Mouse (Mus musculus): ENCODE results near the gene Rnf43. TPM values are rescaled to one million over a fixed set of nuclear protein-coding genes. Genes with fewer than 3 reads are reported as not detected.

Rnf43 gene
- polyA plus RNA-seq, 1 experiment from 2014 or later, result 5.5 TPM

GRCm38 (mm10) chr11:87725515-87725914, 63.0 kb downstream of the Rnf43 start:
- H3K27ac ChIP-seq, result no peak overlapping the region
- DNase-seq (ENCODE audit: low spot score) (no peak), ATAC-seq (replicated peaks; ENCODE audit: low FRiP score, low read depth) (no peak)
- no peak overlapping the region for H3K9ac ChIP-seq (ENCODE audit: low read depth, low read length)
- H3K36me3 ChIP-seq (ENCODE audit: insufficient read depth, low read length), result no peaks in the 10 kb centered on the region
- TF ChIP-seq CTCF (IDR thresholded peaks at IDR 0.05; ENCODE audit: low read depth), result no peak
- no peaks in the 10 kb centered on the region for H3K27me3 ChIP-seq (ENCODE audit: insufficient read depth, low read length)
- H3K4me2 ChIP-seq (ENCODE audit: low read length), result no peak overlapping the region
- no peaks in the 10 kb centered on the region for H3K9me3 ChIP-seq (replicated peaks; ENCODE audit: low read length)
- H3K4me3 ChIP-seq (replicated peaks; ENCODE audit: low read depth, low read length), result no peak overlapping the region
- no peaks in the 10 kb centered on the region for H3K4me1 ChIP-seq (replicated peaks; ENCODE audit: insufficient read depth, low read length)

DNA sequence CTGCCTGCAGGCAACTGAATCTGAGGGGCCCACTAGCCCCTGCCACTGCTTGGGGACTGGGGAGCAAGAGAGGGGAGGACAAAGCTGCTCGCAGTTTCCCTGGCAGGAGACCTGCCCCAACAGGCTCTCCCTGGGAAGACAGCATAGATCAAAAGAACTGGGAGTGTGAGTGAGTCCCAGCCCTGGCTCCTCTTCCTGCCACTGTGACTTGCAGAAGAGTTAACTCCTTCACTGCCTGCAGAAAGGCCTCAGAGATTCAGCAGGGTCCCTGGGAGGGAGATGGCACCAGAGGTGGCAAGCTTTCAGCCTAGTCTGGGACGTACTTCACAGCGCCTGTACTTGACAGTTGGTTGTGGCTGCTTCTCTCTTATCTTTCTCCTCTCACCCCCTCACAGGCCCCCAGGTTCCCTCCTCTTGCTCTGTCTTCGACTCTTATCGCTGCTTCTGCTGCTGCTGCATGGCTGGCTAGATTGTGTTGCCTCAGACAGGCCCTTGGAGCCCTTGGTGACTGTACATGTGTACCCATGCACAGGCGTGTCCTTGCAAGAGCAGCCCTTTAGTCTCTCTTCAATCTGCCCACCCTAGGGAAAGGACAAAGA, 63.5 kb downstream of the Rnf43 start:
- Histone ChIP-seq H3K27ac (no peak overlapping the region), H3K9me3 (replicated peaks; ENCODE audit: low read length) (no peaks in the 10 kb centered on the region), H3K9ac (ENCODE audit: low read depth, low read length) (no peak overlapping the region), H3K4me3 (replicated peaks; ENCODE audit: low read depth, low read length) (no peak overlapping the region), H3K36me3 (ENCODE audit: insufficient read depth, low read length) (no peaks in the 10 kb centered on the region), H3K27me3 (ENCODE audit: insufficient read depth, low read length) (no peaks in the 10 kb centered on the region), H3K4me2 (ENCODE audit: low read length) (no peak overlapping the region), H3K4me1 (replicated peaks; ENCODE audit: insufficient read depth, low read length) (no peaks in the 10 kb centered on the region)
- DNase-seq (ENCODE audit: low spot score) (peak; percentile 73), ATAC-seq (replicated peaks; ENCODE audit: low FRiP score, low read depth) (peak; percentile 68; the same call in 1 of the 2 replicates)
- WGBS, result 22% methylated on average over 6 of the region's 6 CpGs
- TF ChIP-seq CTCF (IDR thresholded peaks at IDR 0.05; ENCODE audit: low read depth), result no peak

GRCm38 (mm10) chr11:87727021-87727420, 64.5 kb downstream of the Rnf43 start:
- no peaks in the 10 kb centered on the region for H3K4me1 ChIP-seq (replicated peaks; ENCODE audit: insufficient read depth, low read length)
- DNase-seq (ENCODE audit: low spot score), result no peak
- H3K27me3 ChIP-seq (ENCODE audit: insufficient read depth, low read length), result no peaks in the 10 kb centered on the region
- no peak overlapping the region for H3K4me2 ChIP-seq (ENCODE audit: low read length)
- H3K36me3 ChIP-seq (ENCODE audit: insufficient read depth, low read length), result no peaks in the 10 kb centered on the region
- H3K9ac ChIP-seq (ENCODE audit: low read depth, low read length), result no peak overlapping the region
- WGBS, result 73% methylated on average over 11 of the region's 11 CpGs
- ATAC-seq (replicated peaks; ENCODE audit: low FRiP score, low read depth), result no peak
- TF ChIP-seq CTCF (IDR thresholded peaks at IDR 0.05; ENCODE audit: low read depth), result no peak
- H3K9me3 ChIP-seq (replicated peaks; ENCODE audit: low read length), result no peaks in the 10 kb centered on the region
- no peak overlapping the region for H3K4me3 ChIP-seq (replicated peaks; ENCODE audit: low read depth, low read length)
- no peak overlapping the region for H3K27ac ChIP-seq

GRCm38 (mm10) chr11:87727471-87727870, 64.9 kb downstream of the Rnf43 start:
- no peaks in the 10 kb centered on the region for H3K4me1 ChIP-seq (replicated peaks; ENCODE audit: insufficient read depth, low read length)
- no peak for ATAC-seq (replicated peaks; ENCODE audit: low FRiP score, low read depth)
- H3K4me2 ChIP-seq (ENCODE audit: low read length), result no peak overlapping the region
- H3K9me3 ChIP-seq (replicated peaks; ENCODE audit: low read length), result no peaks in the 10 kb centered on the region
- TF ChIP-seq CTCF (IDR thresholded peaks at IDR 0.05; ENCODE audit: low read depth), result no peak
- no peak overlapping the region for H3K27ac ChIP-seq
- no peak overlapping the region for H3K9ac ChIP-seq (ENCODE audit: low read depth, low read length)
- WGBS, result 67% methylated on average over 4 of the region's 4 CpGs
- no peak for DNase-seq (ENCODE audit: low spot score)
- H3K4me3 ChIP-seq (replicated peaks; ENCODE audit: low read depth, low read length), result no peak overlapping the region
- no peaks in the 10 kb centered on the region for H3K27me3 ChIP-seq (ENCODE audit: insufficient read depth, low read length)
- H3K36me3 ChIP-seq (ENCODE audit: insufficient read depth, low read length), result no peaks in the 10 kb centered on the region

- Histone ChIP-seq H3K36me3 (ENCODE audit: insufficient read depth, low read length) (no peaks in the 10 kb centered on the region), H3K27ac (no peak overlapping the region), H3K9me3 (replicated peaks; ENCODE audit: low read length) (no peaks in the 10 kb centered on the region), H3K27me3 (ENCODE audit: insufficient read depth, low read length) (no peaks in the 10 kb centered on the region), H3K9ac (ENCODE audit: low read depth, low read length) (no peak overlapping the region), H3K4me3 (replicated peaks; ENCODE audit: low read depth, low read length) (no peak overlapping the region), H3K4me1 (replicated peaks; ENCODE audit: insufficient read depth, low read length) (no peaks in the 10 kb centered on the region), H3K4me2 (ENCODE audit: low read length) (no peak overlapping the region)
- 34% methylated on average over 18 of the region's 18 CpGs for WGBS
- DNase-seq (ENCODE audit: low spot score) (no peak), ATAC-seq (replicated peaks; ENCODE audit: low FRiP score, low read depth) (no peak)
- no peak for TF ChIP-seq CTCF (IDR thresholded peaks at IDR 0.05; ENCODE audit: low read depth)
Observed at GRCm38 (mm10) chr11:87728850-87729592, 66.5 kb downstream of the Rnf43 start.

GRCm38 (mm10) chr11:87729593-87730185, 67.2 kb downstream of the Rnf43 start:
- Histone ChIP-seq H3K27ac (no peak overlapping the region), H3K4me3 (replicated peaks; ENCODE audit: low read depth, low read length) (no peak overlapping the region), H3K9ac (ENCODE audit: low read depth, low read length) (no peak overlapping the region), H3K9me3 (replicated peaks; ENCODE audit: low read length) (no peaks in the 10 kb centered on the region), H3K36me3 (ENCODE audit: insufficient read depth, low read length) (no peaks in the 10 kb centered on the region), H3K4me1 (replicated peaks; ENCODE audit: insufficient read depth, low read length) (no peaks in the 10 kb centered on the region), H3K27me3 (ENCODE audit: insufficient read depth, low read length) (no peaks in the 10 kb centered on the region), H3K4me2 (ENCODE audit: low read length) (no peak overlapping the region)
- DNase-seq (ENCODE audit: low spot score), result no peak
- no peak for ATAC-seq (replicated peaks; ENCODE audit: low FRiP score, low read depth)
- WGBS, result 74% methylated on average over 13 of the region's 13 CpGs
- TF ChIP-seq CTCF (IDR thresholded peaks at IDR 0.05; ENCODE audit: low read depth), result no peak

All from kidney, postnatal 0 days (tissue).